Mouse (Mus musculus) heart, embryonic 13.5 days (tissue): ENCODE results near the gene Notch3. TPM values are rescaled to one million over a fixed set of nuclear protein-coding genes. Genes with fewer than 3 reads are reported as not detected.
A peak's percentile ranks its signal among the peaks of the same experiment; 100 is the strongest.
"Not testable (repeated sequence)": the region's sequence is repeated elsewhere in the genome, so short reads cannot be mapped to it uniquely, and the experiment has no call there.

Experiments
- ATAC-seq: fragments of 200-750 bp; cut with Nextera tagmentation; 2 replicates; pipeline ENCODE4 v1.8.0; 2017; ENCODE audit warnings: moderate TSS enrichment; ENCODE audit not compliant: insufficient number of reproducible peaks, low FRiP score, low TSS enrichment; ENCODE audit errors: extremely low read depth
- H3K27ac ChIP-seq: fragments of 300-500 bp; sonication (generic); replicated peaks from 2 replicates; pipeline ENCODE4 v1.5.1; 2015; ENCODE audit warnings: moderate library complexity, mild to moderate bottlenecking, inconsistent platforms
- H3K27me3 ChIP-seq: fragments of 300-500 bp; sonication (generic); replicated peaks from 2 replicates; pipeline ENCODE4 v1.6.1; 2015; ENCODE audit warnings: mild to moderate bottlenecking, inconsistent platforms
- H3K36me3 ChIP-seq: fragments of 300-500 bp; sonication (generic); 2 replicates; pipeline ENCODE4 v1.6.1; 2015; ENCODE audit warnings: mild to moderate bottlenecking, inconsistent platforms
- H3K4me1 ChIP-seq: fragments of 300-500 bp; sonication (generic); 2 replicates; pipeline ENCODE4 v1.6.1; 2015; ENCODE audit warnings: inconsistent platforms
- H3K4me2 ChIP-seq: fragments of 300-500 bp; sonication (generic); 2 replicates; pipeline ENCODE4 v1.6.1; 2015; ENCODE audit warnings: inconsistent platforms, mild to moderate bottlenecking, moderate library complexity
- H3K4me3 ChIP-seq: fragments of 300-500 bp; sonication (generic); 2 replicates; pipeline ENCODE4 v1.5.1; 2015; ENCODE audit warnings: moderate library complexity, mild to moderate bottlenecking, inconsistent platforms
- H3K9ac ChIP-seq: fragments of 300-500 bp; sonication (generic); 2 replicates; pipeline ENCODE4 v1.6.1; 2015; ENCODE audit warnings: inconsistent platforms, mild to moderate bottlenecking, moderate library complexity
- H3K9me3 ChIP-seq: fragments of 300-500 bp; sonication (generic); 2 replicates; pipeline ENCODE4 v1.6.1; 2016; ENCODE audit warnings: inconsistent platforms
- WGBS: fragments of 180-500 bp; shearing (Covaris S2); methylation state at CpG from one replicate; pipeline ENCODE4 v1.1.7; 2015; ENCODE audit warnings: mixed read lengths; 5-methylcytosine and 5-hydroxymethylcytosine counted together
- polyA plus RNA-seq: library from polyadenylated mRNA; unstranded; fragments of >200 nt; fragmentation: Nextera tagmentation; extraction: Ambion mirVana; gene quantifications from 2 replicates; pipeline ENCODE4 v1.2.1, GENCODE M21; 2015

The Notch3 gene
- polyA plus RNA-seq, 1 experiment from 2014 or later: 5.7 TPM

- 51% methylated on average over 5 of the region's 5 CpGs for WGBS
- Histone ChIP-seq H3K9me3 (no peaks in the 10 kb centered on the region), H3K36me3 (no peaks in the 10 kb centered on the region), H3K4me1 (peaks cover 24% of the 10 kb centered on the region), H3K4me2 (no peak overlapping the region), H3K9ac (no peak overlapping the region), H3K4me3 (no peak overlapping the region), H3K27me3 (peaks cover 19% of the 10 kb centered on the region), H3K27ac (no peak overlapping the region)
- no peak for ATAC-seq
Observed at GRCm38 (mm10) chr17:32107877-32108276, 58.8 kb downstream of the Notch3 start.

DNA sequence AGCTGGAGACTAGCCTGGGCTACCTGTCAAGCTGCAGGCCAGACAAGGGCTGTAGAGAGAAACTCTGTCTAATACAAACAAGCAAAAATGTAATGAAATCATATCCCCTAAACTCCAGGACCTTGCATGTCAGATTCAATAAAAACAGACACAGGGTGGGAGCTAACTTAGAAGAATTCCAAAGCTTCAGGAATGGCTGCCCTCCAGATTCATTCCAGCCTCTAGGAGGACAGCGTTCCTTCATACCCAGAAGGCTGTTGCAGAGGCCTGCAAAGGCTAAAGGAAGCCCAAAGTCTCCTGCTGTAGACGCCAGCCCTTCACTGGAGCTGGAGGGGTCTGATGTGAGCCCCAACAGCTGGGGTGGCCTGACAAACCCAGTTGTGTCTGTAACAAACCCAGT is 60.3 kb downstream of the Notch3 start:
- no peak overlapping the region for H3K9ac ChIP-seq
- no peaks in the 10 kb centered on the region for H3K36me3 ChIP-seq

GRCm38 (mm10) chr17:32103054-32103453 is 63.6 kb downstream of the Notch3 start:
- Histone ChIP-seq H3K27ac (no peak overlapping the region), H3K9ac (no peak overlapping the region), H3K4me2 (no peak overlapping the region), H3K4me1 (peaks cover 16% of the 10 kb centered on the region; the same call in 1 of the 2 replicates), H3K9me3 (no peaks in the 10 kb centered on the region), H3K4me3 (no peak overlapping the region), H3K27me3 (peaks cover 52% of the 10 kb centered on the region), H3K36me3 (no peaks in the 10 kb centered on the region)
- ATAC-seq: no peak
- 18% methylated on average over 4 of the region's 4 CpGs for WGBS

More for the DNA sequence above, 60.3 kb downstream of the Notch3 start:
- Histone ChIP-seq H3K27ac (no peak overlapping the region), H3K9me3 (no peaks in the 10 kb centered on the region), H3K4me1 (peaks cover 22% of the 10 kb centered on the region), H3K4me2 (no peak overlapping the region), H3K27me3 (peaks cover 27% of the 10 kb centered on the region), H3K4me3 (no peak overlapping the region)
- ATAC-seq: no peak
- 59% methylated on average over 2 of the region's 2 CpGs for WGBS

- peak overlapping the region; percentile 78 for H3K9ac ChIP-seq
- ATAC-seq: peak; percentile 87
- H3K9me3 ChIP-seq: no peaks in the 10 kb centered on the region
- no peaks in the 10 kb centered on the region for H3K36me3 ChIP-seq
- H3K4me3 ChIP-seq: peak overlapping the region; percentile 55
- H3K27ac ChIP-seq: no peak overlapping the region
- WGBS: under 1% methylated on average over 44 of the region's 44 CpGs
- peaks cover 13% of the 10 kb centered on the region; the same call in 1 of the 2 replicates for H3K4me1 ChIP-seq
- H3K4me2 ChIP-seq: peak overlapping the region; percentile 91
- H3K27me3 ChIP-seq: peaks cover 52% of the 10 kb centered on the region
Observed at GRCm38 (mm10) chr17:32099943-32100586, 66.6 kb downstream of the Notch3 start.

GRCm38 (mm10) chr17:32099574-32099942 is 67.1 kb downstream of the Notch3 start:
- Histone ChIP-seq H3K9me3 (no peaks in the 10 kb centered on the region), H3K27me3 (peaks cover 47% of the 10 kb centered on the region), H3K4me3 (peak overlapping the region; percentile 55), H3K27ac (no peak overlapping the region), H3K9ac (peak overlapping the region; percentile 78), H3K4me2 (peak overlapping the region; percentile 91), H3K4me1 (peaks cover 13% of the 10 kb centered on the region; the same call in 1 of the 2 replicates), H3K36me3 (no peaks in the 10 kb centered on the region)
- WGBS: 26% methylated on average over 8 of the region's 8 CpGs
- ATAC-seq: peak; percentile 23; the same call in 1 of the 2 replicates

DNA sequence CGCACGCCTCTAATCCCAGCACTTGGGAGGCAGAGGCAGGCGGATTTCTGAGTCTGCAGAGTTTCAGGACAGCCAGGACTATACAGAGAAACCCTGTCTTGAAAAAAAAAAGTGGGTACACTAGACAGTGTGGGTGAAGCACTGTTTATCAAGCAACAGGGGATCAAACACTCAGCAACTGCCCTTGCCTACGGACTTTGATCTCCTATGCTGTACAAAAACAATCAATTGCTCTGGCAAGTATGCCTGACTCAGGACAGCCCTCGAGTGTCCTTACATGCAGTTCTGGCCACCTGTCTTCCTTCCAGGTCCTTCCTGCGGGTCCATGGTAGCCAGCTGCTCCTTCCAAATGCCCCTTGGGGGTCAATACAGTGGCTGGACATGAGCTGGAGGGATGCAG is 67.7 kb downstream of the Notch3 start:
- not testable (repeated sequence) for H3K4me3 ChIP-seq, H3K27ac ChIP-seq, H3K36me3 ChIP-seq, ATAC-seq, H3K9ac ChIP-seq, H3K9me3 ChIP-seq, H3K4me2 ChIP-seq
- WGBS: 83% methylated on average over 6 of the region's 6 CpGs
- peaks cover 13% of the 10 kb centered on the region; the same call in 1 of the 2 replicates for H3K4me1 ChIP-seq
- peaks cover 45% of the 10 kb centered on the region for H3K27me3 ChIP-seq

DNA sequence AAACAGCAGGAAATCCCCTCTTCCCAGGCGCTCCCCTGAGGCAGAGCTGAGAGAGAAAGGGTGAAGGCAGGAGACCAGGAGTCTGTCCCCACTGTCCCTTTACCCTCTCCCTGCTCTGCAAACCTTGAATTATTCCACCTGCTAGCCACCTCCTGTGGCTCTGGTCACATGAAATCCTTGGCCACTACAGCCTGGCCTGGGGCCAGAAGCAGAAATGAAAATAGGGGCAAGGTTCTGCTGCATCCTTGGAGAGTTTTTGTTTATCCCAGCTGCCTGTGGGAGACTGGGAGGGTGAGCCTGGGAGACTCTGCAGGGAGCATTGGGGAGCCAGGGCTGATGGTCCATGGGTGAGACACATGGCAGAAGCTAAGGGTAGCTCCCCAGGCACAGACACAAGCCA is 69.0 kb downstream of the Notch3 start:
- no peak overlapping the region for H3K4me2 ChIP-seq
- no peak overlapping the region for H3K4me3 ChIP-seq
- peaks cover 8% of the 10 kb centered on the region; the same call in 1 of the 2 replicates for H3K9me3 ChIP-seq
- 45% methylated on average over 1 of the region's 1 CpGs for WGBS
- H3K27me3 ChIP-seq: peaks cover 39% of the 10 kb centered on the region
- no peaks in the 10 kb centered on the region for H3K36me3 ChIP-seq
- no peak for ATAC-seq
- peaks cover 13% of the 10 kb centered on the region; the same call in 1 of the 2 replicates for H3K4me1 ChIP-seq
- H3K9ac ChIP-seq: no peak overlapping the region
- H3K27ac ChIP-seq: no peak overlapping the region

GRCm38 (mm10) chr17:32092895-32093294 is 73.8 kb downstream of the Notch3 start:
- Histone ChIP-seq H3K36me3 (no peaks in the 10 kb centered on the region), H3K4me1 (peaks cover 11% of the 10 kb centered on the region), H3K9me3 (peaks cover 8% of the 10 kb centered on the region; the same call in 1 of the 2 replicates), H3K27me3 (peaks cover 5% of the 10 kb centered on the region; the same call in 1 of the 2 replicates), H3K27ac (no peak overlapping the region), H3K4me3 (no peak overlapping the region), H3K4me2 (no peak overlapping the region), H3K9ac (no peak overlapping the region)
- no peak for ATAC-seq
- WGBS: 75% methylated on average over 5 of the region's 5 CpGs

DNA sequence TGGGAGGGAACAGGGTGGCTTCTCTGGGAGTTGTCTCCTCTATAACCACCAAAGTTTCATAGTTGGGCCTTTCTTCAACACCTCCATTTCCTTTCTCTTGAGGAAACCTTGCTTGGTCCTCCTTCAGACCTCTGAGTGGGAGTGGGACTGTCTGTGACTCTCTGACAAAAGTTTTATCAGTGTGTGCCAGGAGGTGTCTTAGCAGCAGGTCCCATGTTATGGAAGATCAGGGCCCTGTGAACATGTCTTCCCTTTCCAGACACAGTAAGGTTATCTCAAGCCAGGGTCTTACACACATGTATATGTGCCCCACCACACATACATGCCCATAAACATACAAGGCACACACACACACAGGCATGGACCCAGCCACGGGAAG is 74.4 kb downstream of the Notch3 start:
- Histone ChIP-seq H3K4me3 (no peak overlapping the region), H3K4me1 (peaks cover 11% of the 10 kb centered on the region), H3K9ac (peak overlapping the region; percentile 37; the same call in 1 of the 2 replicates), H3K4me2 (peak overlapping the region; percentile 27; the same call in 1 of the 2 replicates), H3K36me3 (no peaks in the 10 kb centered on the region), H3K27ac (no peak overlapping the region), H3K9me3 (peaks cover 8% of the 10 kb centered on the region; the same call in 1 of the 2 replicates), H3K27me3 (no peaks in the 10 kb centered on the region)
- WGBS: 74% methylated on average over 1 of the region's 1 CpGs
- no peak for ATAC-seq

DNA sequence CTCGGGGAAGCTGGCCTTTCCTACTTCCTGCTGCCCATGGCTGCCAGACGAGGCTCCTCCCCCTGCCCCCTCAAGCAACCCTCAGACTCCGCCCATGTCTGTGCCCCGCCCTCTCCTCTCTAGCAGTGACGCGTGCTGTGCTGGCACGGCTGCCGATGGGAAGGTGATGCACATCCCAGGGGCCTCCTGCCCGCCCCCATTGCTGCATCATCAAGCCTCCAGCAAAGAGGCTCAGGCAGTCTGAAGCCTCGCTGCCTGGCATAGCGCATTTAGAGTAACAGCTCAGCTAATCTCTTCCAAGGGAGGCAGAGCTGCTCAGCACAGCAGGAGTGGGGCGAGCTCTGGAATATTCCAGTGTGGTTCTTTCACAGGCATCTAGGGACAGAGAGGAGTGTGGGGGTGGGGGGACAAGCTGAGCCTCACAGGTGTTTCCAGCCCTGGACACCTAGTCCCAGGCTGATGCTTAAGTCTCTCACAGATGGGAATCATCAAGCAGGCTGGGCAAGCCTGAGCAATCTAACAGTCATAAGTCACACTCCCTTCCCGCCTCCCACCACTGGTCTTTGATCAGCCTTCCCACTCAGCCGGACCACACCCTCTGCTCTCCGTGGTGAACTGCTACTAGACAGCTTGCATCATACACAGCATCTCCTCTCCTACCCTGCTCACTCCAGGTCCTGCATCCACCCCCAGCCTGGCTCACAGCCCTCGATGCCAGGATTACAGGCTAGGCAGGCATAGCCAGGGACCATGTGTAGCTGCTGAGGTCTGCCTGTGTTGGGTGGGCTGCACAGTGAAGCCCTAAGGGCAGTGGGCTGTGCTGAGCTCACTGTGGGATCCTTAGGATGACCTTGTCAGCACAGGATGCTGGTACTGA is 75.0 kb downstream of the Notch3 start:
- peak; percentile 95 for ATAC-seq
- H3K27me3 ChIP-seq, H3K9me3 ChIP-seq, H3K36me3 ChIP-seq: not testable (repeated sequence)
- peak overlapping the region; percentile 8 for H3K27ac ChIP-seq
- peaks cover 11% of the 10 kb centered on the region for H3K4me1 ChIP-seq
- WGBS: 13% methylated on average over 16 of the region's 16 CpGs
- peak overlapping the region; percentile 63 for H3K4me2 ChIP-seq
- peak overlapping the region; percentile 37 for H3K4me3 ChIP-seq
- peak overlapping the region; percentile 41 for H3K9ac ChIP-seq

DNA sequence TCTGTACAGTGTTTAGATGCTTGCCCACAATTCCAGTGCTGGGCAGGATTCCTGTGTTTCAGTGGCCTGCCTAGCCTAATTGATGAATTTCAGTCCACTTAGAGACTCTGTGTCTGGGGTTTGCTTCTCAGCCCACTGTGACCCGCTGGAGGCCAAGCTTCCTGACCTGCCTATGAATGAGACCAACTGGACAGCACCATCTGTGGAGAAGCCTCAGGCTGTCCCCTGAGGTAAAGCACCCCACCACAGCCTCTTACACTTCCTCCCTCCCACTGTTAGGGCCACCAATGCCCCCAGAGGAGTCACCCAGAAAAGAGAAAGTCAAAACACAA is 75.7 kb downstream of the Notch3 start:
- H3K9ac ChIP-seq: peak overlapping the region; percentile 41; the same call in 1 of the 2 replicates
- no peak for ATAC-seq
- H3K9me3 ChIP-seq: peaks cover 8% of the 10 kb centered on the region; the same call in 1 of the 2 replicates
- peaks cover 11% of the 10 kb centered on the region for H3K4me1 ChIP-seq
- H3K4me2 ChIP-seq: peak overlapping the region; percentile 63
- H3K36me3 ChIP-seq: no peaks in the 10 kb centered on the region
- H3K27ac ChIP-seq: peak overlapping the region; percentile 8
- no peaks in the 10 kb centered on the region for H3K27me3 ChIP-seq
- WGBS: 24% methylated on average over 1 of the region's 1 CpGs
- peak overlapping the region; percentile 37 for H3K4me3 ChIP-seq
